Mouse (Mus musculus) c-Kit-positive CD71-negative TER-119-negative erythroid progenitor cells, embryonic 14.5 days (primary cell): ENCODE results near the gene Adcy4.

ENCODE experiments used
- DNase-seq: peaks from one replicate; pipeline ENCODE4 v3.0.0-alpha.2; 2013; ENCODE audit warnings: low read depth

Gene Adcy4

GRCm38 (mm10) chr14:55758363-55758784 is 25.5 kb downstream of the Adcy4 start, which contains the start of gene Cideb:
Gene Cideb, minus strand, starts transcription at chr14:55758458.
- no peak for DNase-seq

DNA sequence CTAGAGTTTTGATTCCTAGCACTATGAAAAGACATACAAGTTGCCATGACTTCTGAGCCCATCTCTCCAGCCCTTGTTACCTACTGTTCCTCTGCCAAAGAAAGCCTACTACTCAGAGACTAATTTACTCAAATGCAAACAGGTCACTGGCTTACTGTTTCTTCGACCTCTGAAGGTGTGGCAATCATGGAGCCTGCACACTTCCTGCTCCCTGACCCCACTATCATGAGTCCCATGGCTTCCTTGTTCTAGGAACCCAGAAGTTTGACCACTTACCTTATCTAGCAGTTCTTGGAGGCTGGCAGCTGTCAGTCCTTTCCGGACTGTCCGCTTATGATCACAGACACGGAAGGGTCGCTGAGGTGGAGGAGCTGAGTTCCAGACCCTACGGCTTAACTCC is 26.3 kb downstream of the Adcy4 start:
- no peak for DNase-seq

DNA sequence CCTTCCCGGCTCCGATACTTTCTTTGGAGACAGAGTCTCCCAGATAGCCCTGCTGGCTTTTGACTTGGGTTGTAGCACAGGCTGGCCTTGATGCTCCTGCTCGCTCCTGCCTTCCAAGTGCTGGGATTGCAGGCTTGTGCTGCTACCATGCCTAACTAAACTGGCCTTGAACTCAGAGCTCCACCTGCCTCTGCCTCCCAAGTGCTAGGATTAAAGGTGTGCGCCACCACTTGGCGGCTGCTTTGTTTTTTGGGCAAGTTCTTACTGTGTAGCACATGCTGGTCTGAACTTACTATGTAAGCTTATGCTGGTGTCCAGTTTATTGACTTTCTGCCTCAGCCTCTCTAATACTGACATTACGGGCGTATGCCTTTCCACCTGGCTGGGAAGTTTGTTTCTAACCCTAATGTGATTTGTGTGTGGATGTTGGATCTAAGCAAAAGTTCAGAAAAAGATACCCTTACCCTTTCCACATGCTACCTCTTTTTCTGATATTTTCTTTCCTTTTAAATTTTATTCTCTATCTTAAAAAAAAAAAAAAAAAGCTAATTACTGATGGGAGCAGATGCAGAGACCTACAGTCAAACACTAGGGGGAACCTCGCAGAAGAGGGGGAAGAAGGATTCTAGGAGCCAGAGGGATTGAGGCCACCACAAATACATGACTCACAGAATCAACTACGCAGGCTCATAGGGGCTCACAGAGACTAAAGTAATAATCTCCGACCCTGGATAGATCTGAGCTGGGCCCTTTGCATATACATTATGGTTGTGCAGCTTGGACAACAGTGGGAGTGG is 36.6 kb downstream of the Adcy4 start:
- DNase-seq: no peak

- DNase-seq: no peak
Observed at GRCm38 (mm10) chr14:55745861-55746237, 38.0 kb downstream of the Adcy4 start.

DNA sequence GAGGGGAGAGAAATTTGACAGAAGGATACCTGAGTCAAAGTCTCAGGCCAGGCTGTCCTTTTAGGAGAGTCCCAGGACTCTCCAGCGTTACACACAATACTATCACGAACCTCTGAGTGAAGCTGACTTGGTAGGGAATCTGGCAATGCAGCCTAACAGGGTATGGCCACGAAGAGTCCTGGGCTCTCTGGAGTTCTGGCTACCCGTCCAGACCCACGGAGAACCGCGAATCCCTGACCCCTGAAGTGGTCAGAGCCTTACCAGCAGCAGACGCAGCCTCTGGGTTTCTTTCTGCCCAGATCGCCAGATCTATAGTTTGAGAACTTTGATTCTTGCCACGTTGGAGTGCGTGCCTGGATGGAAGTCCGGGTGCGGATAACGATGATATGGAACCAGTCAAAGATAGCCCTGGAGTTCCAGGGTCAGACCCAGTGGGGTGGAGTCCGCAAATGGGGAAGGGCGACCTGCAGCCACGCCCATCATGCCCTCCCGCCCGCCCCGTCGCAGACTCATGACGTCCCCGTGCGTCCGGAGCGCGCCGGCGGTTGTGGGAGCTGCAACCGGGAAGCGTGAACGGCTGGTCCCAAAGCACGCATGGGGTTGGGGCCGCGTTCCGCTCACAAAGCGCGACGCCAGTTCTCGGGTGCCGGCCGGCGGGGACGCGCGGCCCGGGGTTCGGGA is 38.6 kb downstream of the Adcy4 start, which contains the start of the genes Dhrs1 and Nop9:
Gene Dhrs1 (minus strand): TSS at position 511 of the 681 bp plus-strand sequence.
Gene Nop9 (plus strand): TSS at position 514 of the 681 bp plus-strand sequence.
- DNase-seq: peak; percentile 74

DNA sequence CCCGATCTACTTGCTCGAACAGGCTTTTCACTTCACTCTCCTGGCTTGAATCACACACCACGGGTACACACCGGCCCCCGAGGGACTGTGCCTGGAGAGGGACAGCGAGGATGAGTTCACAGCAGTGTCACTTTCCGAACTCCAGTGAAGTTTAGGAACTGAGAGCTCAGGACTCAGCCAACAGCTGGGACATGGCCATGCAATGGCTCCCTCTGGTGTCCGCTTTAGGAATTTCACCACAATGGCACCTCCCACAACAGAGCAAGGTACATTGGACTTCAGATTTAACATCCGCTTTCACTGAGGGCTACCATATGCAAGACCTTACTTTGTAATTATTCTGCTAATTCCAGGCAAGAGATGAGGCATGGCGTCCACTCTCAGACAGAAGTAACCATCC is 40.2 kb downstream of the Adcy4 start:
- peak; percentile 85 for DNase-seq

GRCm38 (mm10) chr14:55737086-55737687 is 46.7 kb downstream of the Adcy4 start:
- no peak for DNase-seq

DNA sequence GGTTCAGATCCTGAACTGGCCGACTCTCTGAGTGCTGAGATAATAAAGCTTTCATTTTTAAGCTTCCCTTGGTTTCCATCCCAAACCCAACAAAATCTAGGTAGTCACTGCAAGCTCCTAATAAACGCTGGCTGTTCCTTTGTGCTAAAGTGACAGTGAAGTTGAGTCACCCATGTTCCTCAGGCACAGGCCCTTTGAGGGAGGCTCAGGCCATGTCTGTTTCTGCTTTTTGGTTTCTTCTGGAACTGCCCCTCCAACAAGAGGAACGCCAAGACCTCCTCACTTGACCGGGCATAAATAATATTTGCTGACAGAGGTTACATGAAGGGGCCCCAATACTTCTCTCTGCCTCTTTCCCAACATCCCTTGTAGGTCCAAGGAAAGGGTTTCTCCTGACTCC is 48.1 kb downstream of the Adcy4 start:
- no peak for DNase-seq

- DNase-seq: no peak
Observed at GRCm38 (mm10) chr14:55735334-55735733, 48.6 kb downstream of the Adcy4 start.

GRCm38 (mm10) chr14:55734869-55735268 is 49.0 kb downstream of the Adcy4 start:
- DNase-seq: no peak

DNA sequence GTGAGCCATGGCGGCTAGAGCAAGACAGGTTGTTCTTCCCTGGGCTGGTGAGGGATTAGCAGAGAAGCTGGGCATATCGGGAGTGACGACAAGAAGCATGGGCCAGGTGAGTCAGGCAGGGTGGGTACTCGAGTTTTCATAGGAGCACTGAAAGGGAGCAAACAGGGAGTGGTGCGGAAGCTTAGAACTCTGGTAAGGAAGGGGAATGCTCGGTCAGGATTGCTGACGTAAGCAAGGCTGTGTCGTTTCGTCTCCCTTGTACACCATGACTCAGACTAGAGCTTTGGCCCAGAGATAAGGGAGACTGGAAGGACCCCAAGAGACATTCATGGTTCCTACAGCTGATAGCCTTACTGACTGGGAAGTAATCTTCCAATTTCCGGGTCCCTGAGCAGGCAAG is 50.0 kb downstream of the Adcy4 start:
- no peak for DNase-seq

- DNase-seq: no peak
Observed at GRCm38 (mm10) chr14:55730531-55731032, 53.3 kb downstream of the Adcy4 start.

GRCm38 (mm10) chr14:55730116-55730515 is 53.8 kb downstream of the Adcy4 start:
- no peak for DNase-seq

DNA sequence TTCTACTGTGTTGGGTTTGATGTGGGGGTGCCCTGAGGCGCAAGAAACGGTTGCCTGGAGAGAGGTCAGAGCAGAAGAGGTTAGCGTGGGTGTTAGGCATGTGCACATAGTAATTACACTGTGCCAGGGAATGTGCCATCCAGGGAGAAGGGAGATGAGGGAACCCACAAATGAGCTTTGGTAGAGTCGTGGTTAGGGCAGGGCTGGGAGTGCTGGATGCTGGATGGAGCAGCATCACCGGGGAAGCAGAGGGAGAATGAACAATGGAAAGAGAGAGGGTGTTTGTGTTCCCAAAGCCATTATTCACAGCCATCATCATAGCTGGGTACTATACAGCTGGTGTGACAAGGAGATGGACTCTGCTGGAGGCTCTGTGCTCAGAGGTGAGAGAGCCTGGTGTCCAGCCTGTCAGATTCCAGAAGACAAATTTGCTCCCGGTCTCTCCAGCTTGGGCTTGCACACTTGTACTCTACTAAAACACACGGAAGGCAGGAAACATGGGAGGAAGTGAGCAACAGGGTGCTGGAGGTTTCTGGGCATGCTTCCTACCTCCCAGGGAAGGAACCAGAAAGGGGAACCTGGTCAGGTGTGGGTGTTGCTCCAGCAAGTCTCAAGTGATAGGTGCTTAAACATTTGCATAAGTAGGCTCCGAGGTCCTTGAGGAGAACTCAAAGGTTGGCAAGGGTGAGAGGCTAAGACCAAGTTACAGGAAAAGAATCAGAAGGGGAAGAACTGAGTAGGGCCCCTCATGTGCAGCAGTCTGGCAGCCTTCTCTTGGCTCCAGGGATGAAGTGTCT is 55.8 kb downstream of the Adcy4 start:
- DNase-seq: no peak

- no peak for DNase-seq
Observed at GRCm38 (mm10) chr14:55726261-55726660, 57.6 kb downstream of the Adcy4 start.

- DNase-seq: peak; percentile 72
Observed at GRCm38 (mm10) chr14:55724411-55724871, 59.5 kb downstream of the Adcy4 start.

- no peak for DNase-seq
Observed at GRCm38 (mm10) chr14:55723433-55723832, 60.5 kb downstream of the Adcy4 start.

GRCm38 (mm10) chr14:55722438-55722945 is 61.4 kb downstream of the Adcy4 start:
- no peak for DNase-seq

GRCm38 (mm10) chr14:55721700-55722437 is 62.0 kb downstream of the Adcy4 start, which contains the start of gene Rabggta:
Gene Rabggta, minus strand, starts transcription at chr14:55722263.
- peak; percentile 87 for DNase-seq

- no peak for DNase-seq
Observed at GRCm38 (mm10) chr14:55721076-55721475, 62.8 kb downstream of the Adcy4 start.

- DNase-seq: no peak
Observed at GRCm38 (mm10) chr14:55720666-55721065, 63.2 kb downstream of the Adcy4 start.
